Mouse (Mus musculus) hindbrain, embryonic 15.5 days (tissue): ENCODE data around the gene Myh7. TPM values are rescaled to one million over a fixed set of nuclear protein-coding genes. Genes with fewer than 3 reads are reported as not detected.
"Not testable (repeated sequence)": the region's sequence is repeated elsewhere in the genome, so short reads cannot be mapped to it uniquely, and the experiment has no call there.

Experiments used
- ATAC-seq: fragments of 200-750 bp; cut with Nextera tagmentation; 2 replicates; pipeline ENCODE4 v1.8.0; 2017; ENCODE audit warnings: low read depth, moderate number of reproducible peaks, moderate TSS enrichment; ENCODE audit not compliant: low FRiP score
- H3K27ac ChIP-seq: fragments of 300-500 bp; sonication (generic); replicated peaks from 2 replicates; pipeline ENCODE4 v1.5.1; 2015; ENCODE audit warnings: mild to moderate bottlenecking, inconsistent platforms
- H3K27me3 ChIP-seq: fragments of 300-500 bp; sonication (generic); 2 replicates; pipeline ENCODE4 v1.6.1; 2015; ENCODE audit warnings: control low read depth, inconsistent platforms
- H3K36me3 ChIP-seq: fragments of 300-500 bp; sonication (generic); 2 replicates; pipeline ENCODE4 v1.6.1; 2015; ENCODE audit warnings: control low read depth, inconsistent platforms
- H3K4me1 ChIP-seq: fragments of 300-500 bp; sonication (generic); replicated peaks from 2 replicates; pipeline ENCODE4 v1.6.1; 2015; ENCODE audit warnings: control low read depth, inconsistent platforms
- H3K4me2 ChIP-seq: fragments of 300-500 bp; sonication (generic); 2 replicates; pipeline ENCODE4 v1.6.1; 2015; ENCODE audit warnings: moderate library complexity, mild to moderate bottlenecking, inconsistent platforms
- H3K4me3 ChIP-seq: fragments of 300-500 bp; sonication (generic); 2 replicates; pipeline ENCODE4 v1.5.1; 2015; ENCODE audit warnings: mild to moderate bottlenecking, inconsistent platforms
- H3K9ac ChIP-seq: fragments of 300-500 bp; sonication (generic); 2 replicates; pipeline ENCODE4 v1.6.1; 2015; ENCODE audit warnings: inconsistent platforms
- H3K9me3 ChIP-seq: fragments of 300-500 bp; sonication (generic); 2 replicates; pipeline ENCODE4 v1.6.1; 2016; ENCODE audit warnings: control low read depth, inconsistent platforms
- WGBS: fragments of 180-500 bp; shearing (Covaris S2); methylation state at CpG from one replicate; pipeline ENCODE4 v1.1.7; 2015; 5-methylcytosine and 5-hydroxymethylcytosine counted together
- polyA plus RNA-seq: library from polyadenylated mRNA; unstranded; fragments of >200 nt; fragmentation: Nextera tagmentation; extraction: Ambion mirVana; gene quantifications from 2 replicates; pipeline ENCODE4 v1.2.1, GENCODE M21; 2015

Myh7 gene
- polyA plus RNA-seq, 1 experiment from 2014 or later = 9.0 TPM

DNA sequence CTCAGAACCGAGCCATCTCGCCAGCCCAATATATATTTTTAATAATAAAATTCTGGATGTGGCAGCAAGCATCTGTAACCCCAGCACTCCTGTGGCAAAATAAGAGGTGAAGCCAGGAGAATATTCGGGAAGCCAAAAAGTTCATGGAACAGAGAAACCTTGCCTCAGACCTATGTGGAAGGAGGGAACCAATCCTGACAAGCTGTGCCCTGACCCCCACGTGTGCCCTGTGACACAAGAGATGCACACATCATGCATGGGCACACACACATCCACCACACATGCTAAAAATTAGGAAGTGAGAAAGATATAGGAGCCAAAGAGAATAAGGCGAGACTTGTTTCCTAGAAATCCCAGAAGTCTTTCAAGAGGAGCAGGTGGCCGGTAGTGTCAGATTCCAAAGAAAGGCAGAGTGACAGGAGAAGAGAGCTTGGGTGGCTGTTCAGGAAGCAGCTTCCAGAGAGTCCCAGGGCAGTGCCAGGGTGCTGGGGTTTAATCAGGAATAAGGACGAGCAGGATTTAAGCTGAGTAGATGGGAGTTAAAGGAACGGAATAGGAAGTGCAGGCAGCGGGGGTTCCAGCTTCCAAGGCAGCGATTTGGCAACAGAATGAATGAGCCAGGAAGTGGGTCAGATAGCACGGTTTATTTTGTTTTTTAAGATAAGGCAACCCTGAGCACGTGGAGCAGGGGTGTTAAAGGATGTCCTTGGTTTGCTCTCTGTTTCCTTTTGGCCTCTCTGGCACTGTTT is 7.7 kb upstream of the Myh7 start:
- H3K27ac ChIP-seq = no peak overlapping the region
- no peaks in the 10 kb centered on the region for H3K27me3 ChIP-seq
- H3K9me3 ChIP-seq = no peaks in the 10 kb centered on the region
- H3K9ac ChIP-seq = no peak overlapping the region
- H3K36me3 ChIP-seq = no peaks in the 10 kb centered on the region
- no peak overlapping the region for H3K4me2 ChIP-seq
- ATAC-seq = no peak
- WGBS = 58% methylated on average over 12 of the region's 12 CpGs
- no peak overlapping the region for H3K4me3 ChIP-seq
- H3K4me1 ChIP-seq = 0 out of 2 replicates have a peak, but pooled peaks cover 8% of the 10 kb centered on the region

DNA sequence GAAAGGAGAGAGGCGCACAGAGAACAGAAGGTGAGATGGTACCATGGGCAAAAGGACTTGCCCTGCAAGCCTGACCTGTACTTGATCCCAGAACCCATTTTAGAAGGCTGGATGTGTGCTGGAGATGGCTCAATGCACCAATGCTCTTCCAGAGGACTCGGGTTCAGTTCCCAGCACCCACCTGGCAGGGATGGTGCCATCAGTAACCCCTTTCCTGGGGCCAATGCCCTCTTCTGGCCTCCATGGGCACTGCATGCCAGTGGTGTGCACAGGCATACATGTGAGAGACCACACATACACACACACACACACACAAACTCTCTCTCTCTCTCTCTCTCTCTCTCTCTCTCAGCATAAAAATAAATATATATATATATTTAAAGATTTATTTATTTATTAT is 7.0 kb upstream of the Myh7 start:
- ATAC-seq = no peak
- no peak overlapping the region for H3K9ac ChIP-seq
- H3K9me3 ChIP-seq = no peaks in the 10 kb centered on the region
- no peaks in the 10 kb centered on the region for H3K36me3 ChIP-seq
- no peak overlapping the region for H3K4me2 ChIP-seq
- no peak overlapping the region for H3K27ac ChIP-seq
- no peak overlapping the region for H3K4me3 ChIP-seq
- no peaks in the 10 kb centered on the region for H3K27me3 ChIP-seq
- H3K4me1 ChIP-seq = peaks cover 14% of the 10 kb centered on the region; the same call in 1 of the 2 replicates
- 90% methylated on average over 2 of the region's 2 CpGs for WGBS

DNA sequence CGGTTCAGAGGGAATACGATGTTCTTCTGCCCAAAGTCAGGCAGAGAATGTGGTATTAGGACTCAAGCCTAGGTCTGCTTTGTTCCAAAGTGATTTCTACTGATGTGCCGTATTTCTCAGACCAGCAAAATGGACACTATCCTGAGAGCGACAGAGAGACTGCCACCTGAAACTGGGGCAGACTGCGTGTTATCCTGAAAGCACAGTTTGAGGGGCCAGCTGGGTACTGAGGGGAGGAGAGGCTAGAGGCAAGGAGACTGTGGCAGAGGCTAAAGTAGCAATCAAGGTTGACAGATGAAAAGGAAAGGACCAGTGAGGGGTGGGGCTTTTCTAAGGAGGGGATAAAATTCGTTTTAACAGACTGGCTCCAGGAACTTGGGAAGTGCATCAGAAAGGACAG is 6.4 kb upstream of the Myh7 start:
- no peak for ATAC-seq
- H3K4me2 ChIP-seq = no peak overlapping the region
- no peak overlapping the region for H3K9ac ChIP-seq
- H3K4me1 ChIP-seq = peaks cover 20% of the 10 kb centered on the region
- H3K27me3 ChIP-seq = no peaks in the 10 kb centered on the region
- H3K36me3 ChIP-seq = no peaks in the 10 kb centered on the region
- WGBS = 86% methylated on average over 6 of the region's 6 CpGs
- no peaks in the 10 kb centered on the region for H3K9me3 ChIP-seq
- H3K27ac ChIP-seq = no peak overlapping the region
- H3K4me3 ChIP-seq = no peak overlapping the region

GRCm38 (mm10) chr14:54999868-55000267 is 5.4 kb upstream of the Myh7 start:
- H3K27ac ChIP-seq, H3K4me2 ChIP-seq, H3K4me3 ChIP-seq, H3K9me3 ChIP-seq, H3K27me3 ChIP-seq, H3K36me3 ChIP-seq, H3K9ac ChIP-seq, ATAC-seq: not testable (repeated sequence)
- 86% methylated on average over 5 of the region's 5 CpGs for WGBS
- peaks cover 29% of the 10 kb centered on the region for H3K4me1 ChIP-seq

GRCm38 (mm10) chr14:54998680-54999079 is 4.3 kb upstream of the Myh7 start:
- no peak for ATAC-seq
- Histone ChIP-seq H3K27ac (no peak overlapping the region), H3K9ac (no peak overlapping the region), H3K4me1 (peaks cover 30% of the 10 kb centered on the region), H3K4me3 (no peak overlapping the region), H3K27me3 (no peaks in the 10 kb centered on the region), H3K4me2 (no peak overlapping the region), H3K9me3 (no peaks in the 10 kb centered on the region), H3K36me3 (no peaks in the 10 kb centered on the region)

DNA sequence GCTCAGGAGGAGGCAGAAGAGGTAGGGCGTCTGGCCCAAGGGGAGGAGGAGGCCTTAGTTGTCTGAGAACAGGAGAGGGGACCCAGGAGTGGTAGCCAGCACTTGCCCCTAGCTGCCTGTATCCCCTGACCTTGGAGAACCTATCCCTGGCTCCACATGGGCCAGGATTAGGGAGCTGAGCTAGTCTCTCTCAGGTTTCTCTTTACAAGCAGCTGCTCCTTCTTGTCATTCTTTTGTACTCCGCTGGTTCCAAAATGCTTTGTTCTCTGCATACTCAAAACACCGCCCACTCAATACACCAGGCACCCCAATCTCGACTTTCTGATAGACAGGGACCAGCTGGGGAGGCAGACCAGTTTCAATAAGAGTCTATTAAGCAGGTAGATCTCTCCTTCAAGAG is 2.9 kb upstream of the Myh7 start:
- Histone ChIP-seq H3K27me3 (no peaks in the 10 kb centered on the region), H3K4me3 (no peak overlapping the region), H3K9me3 (no peaks in the 10 kb centered on the region), H3K4me2 (no peak overlapping the region), H3K27ac (no peak overlapping the region; the same call in 1 of the 2 replicates), H3K4me1 (peaks cover 29% of the 10 kb centered on the region), H3K9ac (no peak overlapping the region), H3K36me3 (no peaks in the 10 kb centered on the region)
- WGBS = 45% methylated on average over 4 of the region's 4 CpGs
- no peak for ATAC-seq

DNA sequence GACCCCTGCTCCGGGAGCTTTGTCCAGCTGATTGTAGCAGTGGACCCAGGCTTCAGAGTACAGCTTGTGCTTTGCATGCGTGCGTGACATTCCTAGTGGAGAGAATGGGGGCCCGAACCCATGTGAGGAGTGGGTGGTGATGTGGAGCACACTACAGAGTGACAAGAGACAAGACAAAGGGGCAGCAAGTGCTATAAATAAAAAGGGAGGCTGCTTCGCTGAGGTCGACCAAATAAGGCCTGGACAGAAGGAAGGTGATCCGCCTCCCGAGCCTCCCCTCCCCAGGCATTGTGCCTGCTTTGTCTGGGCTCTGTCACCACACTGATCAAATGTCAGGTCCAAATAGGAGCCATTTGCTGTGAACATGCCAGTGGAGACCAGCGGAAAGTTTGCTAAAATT is 2.4 kb upstream of the Myh7 start:
- Histone ChIP-seq H3K4me1 (peaks cover 29% of the 10 kb centered on the region), H3K4me2 (no peak overlapping the region), H3K4me3 (no peak overlapping the region), H3K27ac (peak overlapping the region; percentile 89; the same call in 1 of the 2 replicates), H3K9ac (no peak overlapping the region), H3K36me3 (no peaks in the 10 kb centered on the region), H3K27me3 (no peaks in the 10 kb centered on the region), H3K9me3 (no peaks in the 10 kb centered on the region)
- no peak for ATAC-seq
- WGBS = 47% methylated on average over 9 of the region's 9 CpGs

DNA sequence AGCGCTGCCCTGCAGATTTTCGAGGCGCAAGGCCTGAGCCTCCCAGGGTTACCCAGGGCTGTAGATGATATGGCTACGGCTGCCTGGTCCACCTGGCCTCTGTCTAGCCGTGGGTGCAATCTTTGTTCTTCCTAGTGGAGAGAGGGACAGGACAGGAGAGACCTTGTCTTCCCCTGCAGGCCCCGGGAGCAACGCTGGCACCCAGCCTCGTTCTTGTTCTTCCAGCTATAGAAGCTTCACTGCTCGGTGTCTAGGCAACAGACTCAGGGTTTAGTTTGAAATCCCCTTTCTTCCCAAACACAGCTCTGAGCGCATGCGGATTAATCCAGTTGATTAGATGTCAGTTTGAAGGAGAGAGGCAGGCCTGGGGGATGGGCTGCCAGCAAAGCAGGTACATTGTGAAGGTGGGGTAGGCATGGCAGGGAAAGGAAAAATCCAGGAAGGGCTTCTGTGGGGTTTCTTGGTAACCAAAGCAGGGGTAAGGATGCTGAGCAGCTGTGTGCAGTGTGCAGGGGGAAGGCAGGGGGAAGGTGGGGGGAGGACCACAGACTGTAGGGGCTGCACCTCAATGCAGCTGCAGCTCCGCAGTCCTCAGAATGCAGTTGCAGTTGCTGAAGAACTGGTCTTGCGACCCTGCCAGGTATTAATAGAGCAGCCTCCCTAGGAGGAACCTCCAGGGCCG is 1.2 kb upstream of the Myh7 start:
- Histone ChIP-seq H3K4me1 (peaks cover 29% of the 10 kb centered on the region), H3K9me3 (no peaks in the 10 kb centered on the region), H3K27me3 (no peaks in the 10 kb centered on the region), H3K4me2 (peak overlapping the region; percentile 16; the same call in 1 of the 2 replicates), H3K36me3 (no peaks in the 10 kb centered on the region), H3K4me3 (no peak overlapping the region), H3K9ac (peak overlapping the region; percentile 24; the same call in 1 of the 2 replicates), H3K27ac (peak overlapping the region; percentile 89)
- WGBS = 30% methylated on average over 14 of the region's 14 CpGs
- peak; percentile 83 for ATAC-seq

DNA sequence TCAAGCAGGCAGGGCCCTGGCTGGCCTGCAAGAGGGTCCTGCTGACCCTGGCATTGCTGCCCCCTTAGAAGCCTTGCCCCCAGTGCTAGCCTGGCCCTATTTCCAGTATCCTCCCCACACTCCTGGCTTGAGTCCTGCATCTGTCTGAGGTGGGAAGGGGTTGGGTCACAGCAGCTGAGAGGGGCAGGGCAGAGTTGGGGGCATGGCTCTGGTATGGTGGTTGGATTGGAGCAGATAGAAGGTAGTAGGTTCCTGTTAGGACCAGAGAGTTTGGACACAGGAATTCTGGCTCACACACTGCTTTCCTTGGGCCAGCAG is 402 bp upstream of the Myh7 start:
- ATAC-seq = peak; percentile 6; the same call in 1 of the 2 replicates
- no peaks in the 10 kb centered on the region for H3K36me3 ChIP-seq
- H3K9ac ChIP-seq = no peak overlapping the region
- peaks cover 29% of the 10 kb centered on the region for H3K4me1 ChIP-seq
- peak overlapping the region; percentile 89 for H3K27ac ChIP-seq
- no peaks in the 10 kb centered on the region for H3K9me3 ChIP-seq
- H3K27me3 ChIP-seq = no peaks in the 10 kb centered on the region
- no peak overlapping the region for H3K4me3 ChIP-seq
- no peak overlapping the region for H3K4me2 ChIP-seq

- ATAC-seq = no peak
These were observed 790 bp downstream of the Myh7 start for GRCm38 (mm10) chr14:54993636-54994035.

DNA sequence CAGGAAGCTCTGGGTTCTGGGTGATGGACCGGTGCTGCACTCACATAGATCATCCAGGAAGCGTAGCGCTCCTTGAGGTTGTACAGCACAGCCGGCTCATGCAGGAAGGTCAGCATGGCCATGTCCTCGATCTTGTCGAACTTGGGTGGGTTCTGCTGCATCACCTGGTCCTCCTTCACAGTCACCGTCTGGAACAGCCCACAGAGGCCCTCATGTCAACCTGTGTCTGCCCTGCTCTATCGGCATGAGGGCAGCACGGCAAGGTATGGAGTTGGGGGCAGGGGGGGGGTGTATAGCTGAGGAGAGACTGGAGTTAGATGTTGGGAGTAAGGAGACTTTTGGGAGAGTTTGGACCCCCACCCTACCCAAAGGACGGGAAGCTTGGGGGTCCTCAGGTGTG is 2.2 kb downstream of the Myh7 start:
- whole genome bisulfite sequencing = 90% methylated on average over 10 of the region's 10 CpGs
- Histone ChIP-seq H3K27ac (no peak overlapping the region), H3K4me3 (no peak overlapping the region), H3K4me1 (peaks cover 28% of the 10 kb centered on the region), H3K27me3 (no peaks in the 10 kb centered on the region), H3K9me3 (no peaks in the 10 kb centered on the region), H3K4me2 (no peak overlapping the region), H3K36me3 (no peaks in the 10 kb centered on the region), H3K9ac (no peak overlapping the region)
- no peak for ATAC-seq

More at GRCm38 (mm10) chr14:54993636-54994035, 790 bp downstream of the Myh7 start:
- no peak overlapping the region for H3K4me3 ChIP-seq
- no peaks in the 10 kb centered on the region for H3K27me3 ChIP-seq
- H3K27ac ChIP-seq = no peak overlapping the region
- H3K9me3 ChIP-seq = no peaks in the 10 kb centered on the region
- 70% methylated on average over 10 of the region's 10 CpGs for WGBS
- no peak overlapping the region for H3K4me2 ChIP-seq
- no peaks in the 10 kb centered on the region for H3K36me3 ChIP-seq
- peaks cover 29% of the 10 kb centered on the region for H3K4me1 ChIP-seq
- no peak overlapping the region for H3K9ac ChIP-seq

GRCm38 (mm10) chr14:54989886-54990441 is 4.5 kb downstream of the Myh7 start:
- H3K9ac ChIP-seq = no peak overlapping the region
- WGBS = 83% methylated on average over 8 of the region's 8 CpGs
- H3K27ac ChIP-seq = no peak overlapping the region
- H3K4me2 ChIP-seq = no peak overlapping the region
- no peaks in the 10 kb centered on the region for H3K36me3 ChIP-seq
- no peaks in the 10 kb centered on the region for H3K9me3 ChIP-seq
- H3K4me3 ChIP-seq = no peak overlapping the region
- no peaks in the 10 kb centered on the region for H3K27me3 ChIP-seq
- H3K4me1 ChIP-seq = peaks cover 7% of the 10 kb centered on the region
- ATAC-seq = no peak
